Mouse (Mus musculus): ENCODE results near the gene Spred2. TPM values are rescaled to one million over a fixed set of nuclear protein-coding genes. Genes with fewer than 3 reads are reported as not detected.
A peak's percentile ranks its signal among the peaks of the same experiment; 100 is the strongest.

Gene Spred2
- total RNA-seq, 2 experiments from 2014 or later: 6.1 to 7.1 TPM

DNA sequence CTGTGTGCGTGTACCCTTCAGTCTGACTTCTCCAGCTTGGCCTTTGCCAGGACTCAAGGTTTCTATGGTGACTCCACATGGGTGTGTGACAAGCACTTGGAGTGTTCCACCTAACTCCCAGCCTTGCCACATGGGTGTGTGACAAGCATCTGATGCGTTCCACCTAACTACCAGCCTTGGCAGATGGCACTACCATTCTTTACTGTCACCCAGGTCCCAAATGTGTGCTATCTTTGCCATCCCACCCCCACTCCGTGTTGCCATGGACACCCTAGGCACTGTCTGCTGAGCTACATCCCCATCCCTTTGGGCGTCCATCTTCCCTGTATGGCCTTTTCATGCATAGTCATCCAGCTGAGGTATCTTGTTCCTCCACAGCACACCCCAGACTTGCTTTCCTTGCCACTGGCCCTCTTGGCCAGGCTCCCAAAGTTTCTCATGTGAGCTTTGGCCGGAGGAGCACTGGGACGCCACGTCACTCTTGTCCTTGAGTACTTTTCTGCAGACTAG is 23.5 kb downstream of the Spred2 start:
- intact Hi-C loops (cut with DNase I): no loop called here
- no peak for DNase-seq

DNA sequence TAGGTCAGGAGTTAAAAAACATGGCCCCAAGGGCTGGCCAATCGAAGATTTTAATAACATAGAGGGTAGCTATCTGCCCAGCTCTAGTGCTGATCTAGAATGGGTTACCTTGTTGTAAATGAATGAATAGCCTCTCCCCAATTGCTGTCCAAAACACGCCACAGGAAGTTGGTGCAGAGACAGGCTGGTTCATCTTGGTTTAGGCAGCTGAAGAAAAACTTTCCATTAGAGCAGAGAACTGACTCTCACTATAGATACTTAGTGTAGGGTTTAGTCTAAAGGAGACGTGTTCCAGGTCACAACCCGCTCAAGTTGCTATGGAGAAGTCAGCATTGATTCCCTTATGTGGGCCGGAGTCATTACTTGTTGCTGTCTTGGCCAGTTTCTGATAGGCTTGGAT is 25.6 kb downstream of the Spred2 start:
- intact Hi-C loops (cut with DNase I): no loop called here
- DNase-seq: no peak

DNA sequence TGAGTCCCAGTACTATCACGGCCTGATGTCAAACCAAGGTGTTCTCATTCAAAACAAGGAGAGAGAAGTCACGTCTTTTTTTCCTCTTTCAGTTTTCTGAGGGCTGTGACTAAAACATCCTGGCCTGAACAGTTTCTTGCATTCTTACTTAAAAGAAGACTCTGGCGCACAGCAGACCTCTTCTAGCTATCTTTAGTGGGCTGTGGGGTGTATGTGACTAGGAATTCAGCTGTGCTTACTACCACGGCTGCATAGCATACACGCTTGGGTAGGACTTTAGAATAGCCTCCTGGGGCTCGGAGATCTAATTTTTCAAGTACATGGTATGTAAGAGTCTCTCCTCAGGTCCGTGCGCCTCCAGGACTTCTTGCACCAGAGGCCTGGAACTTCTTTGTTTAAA is 26.0 kb downstream of the Spred2 start:
- no peak for DNase-seq

DNA sequence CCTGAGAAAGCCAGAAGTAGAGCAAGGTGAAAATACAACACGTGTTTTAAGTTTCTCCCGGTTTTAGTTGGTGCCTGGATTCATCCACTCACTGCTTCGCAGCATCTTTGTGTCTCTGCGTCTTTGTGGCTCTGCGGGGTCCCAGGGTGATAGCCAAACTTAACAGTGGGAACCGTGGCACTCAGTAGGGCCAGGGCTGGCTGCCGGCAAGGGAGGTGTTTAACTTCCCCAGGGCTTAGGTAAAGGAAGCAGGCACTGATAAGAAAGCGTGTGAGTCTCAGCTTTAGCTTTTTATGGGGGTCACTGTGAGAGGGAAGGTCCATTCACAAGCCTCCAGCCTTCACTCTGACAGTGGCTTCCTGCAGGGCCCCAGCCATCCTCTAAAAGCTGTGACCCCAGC is 28.8 kb downstream of the Spred2 start:
- intact Hi-C loops (cut with DNase I): no loop called here

More for the DNA sequence above, 26.0 kb downstream of the Spred2 start:
- intact Hi-C loops (cut with DNase I): no loop called here

DNA sequence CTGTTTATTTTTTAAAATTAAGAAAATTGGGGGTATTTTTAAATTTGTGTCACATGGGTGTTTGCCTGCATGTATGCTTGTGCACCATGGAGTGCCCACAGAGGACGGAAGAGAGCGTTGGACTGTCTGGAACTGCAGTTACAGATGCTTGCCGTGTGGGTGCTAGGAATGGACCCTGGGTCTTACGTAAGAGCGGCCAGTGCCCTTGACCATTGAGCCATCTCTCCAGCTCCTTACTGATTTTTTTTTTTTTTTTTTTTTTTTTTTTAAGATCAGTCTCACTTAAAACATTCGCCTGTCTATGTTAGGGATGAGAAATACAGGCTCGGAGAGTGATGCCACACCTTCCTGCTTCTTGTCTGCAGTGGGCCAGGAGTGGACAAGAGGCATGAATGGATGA is 29.7 kb downstream of the Spred2 start:
- DNase-seq: no peak
- intact Hi-C loops (cut with DNase I): no loop called here

More for the DNA sequence above, 28.8 kb downstream of the Spred2 start:
- DNase-seq: no peak

DNA sequence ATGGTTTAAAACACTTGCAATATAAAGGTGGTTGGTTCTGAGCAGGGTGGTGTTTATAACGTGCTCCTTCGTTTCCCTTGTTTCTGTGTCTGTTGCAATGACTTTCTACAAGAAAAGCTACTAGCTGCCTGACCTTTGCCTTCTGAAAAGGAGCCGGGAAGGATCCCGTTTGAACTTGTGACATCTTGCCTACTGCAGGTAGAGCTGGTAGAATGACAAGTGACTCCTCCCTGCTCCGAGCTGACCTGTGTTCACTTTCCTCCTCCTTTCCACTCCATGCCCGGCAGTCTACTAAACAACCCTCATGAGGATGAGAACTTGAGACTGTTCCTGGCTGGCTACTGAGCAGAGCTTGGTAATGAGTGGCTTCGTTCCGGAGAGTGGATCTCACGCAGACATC is 30.9 kb downstream of the Spred2 start:
- intact Hi-C loops (cut with DNase I): no loop called here

DNA sequence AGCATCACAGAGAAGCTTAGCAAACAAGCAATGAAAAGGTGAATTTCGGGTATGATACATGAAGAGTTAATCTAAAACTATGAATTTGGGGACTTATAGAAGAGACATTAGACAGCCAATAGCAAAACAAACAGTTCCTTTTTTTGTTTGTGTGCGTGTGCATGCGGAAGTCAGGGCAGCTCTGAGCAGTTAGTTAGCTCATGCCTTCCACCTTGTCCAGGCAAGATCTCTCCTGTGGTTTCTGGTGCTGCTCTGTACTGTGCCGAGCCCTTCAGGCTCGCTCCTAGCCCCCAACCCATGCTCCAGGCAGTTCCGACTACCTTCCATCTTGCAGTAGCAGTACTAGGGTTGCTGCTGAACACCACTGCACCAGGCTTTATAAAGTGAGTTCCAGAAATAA is 31.5 kb downstream of the Spred2 start:
- intact Hi-C loops (cut with DNase I): no loop called here
- no peak for DNase-seq

More for the DNA sequence above, 30.9 kb downstream of the Spred2 start:
- no peak for DNase-seq

DNA sequence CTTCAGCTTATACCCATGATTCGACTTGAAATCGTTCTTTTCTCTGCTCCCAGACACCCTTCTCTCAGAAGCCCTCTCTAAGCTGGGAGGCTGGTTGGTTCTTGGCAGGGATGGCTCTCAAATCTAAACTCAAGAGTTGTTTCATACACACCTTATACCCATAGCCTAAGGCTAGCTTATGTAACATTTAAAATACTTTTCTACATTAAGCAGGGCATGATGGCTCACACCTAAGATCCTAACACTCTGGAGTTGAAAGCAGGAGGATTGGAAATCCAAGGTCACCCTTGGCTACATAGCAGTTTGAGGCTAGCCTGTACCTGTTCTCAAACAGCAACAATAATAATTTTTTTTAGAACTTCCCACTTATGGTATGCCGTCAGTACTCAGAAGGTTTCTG is 34.8 kb downstream of the Spred2 start:
- intact Hi-C loops (cut with DNase I): no loop called here
- DNase-seq: no peak

DNA sequence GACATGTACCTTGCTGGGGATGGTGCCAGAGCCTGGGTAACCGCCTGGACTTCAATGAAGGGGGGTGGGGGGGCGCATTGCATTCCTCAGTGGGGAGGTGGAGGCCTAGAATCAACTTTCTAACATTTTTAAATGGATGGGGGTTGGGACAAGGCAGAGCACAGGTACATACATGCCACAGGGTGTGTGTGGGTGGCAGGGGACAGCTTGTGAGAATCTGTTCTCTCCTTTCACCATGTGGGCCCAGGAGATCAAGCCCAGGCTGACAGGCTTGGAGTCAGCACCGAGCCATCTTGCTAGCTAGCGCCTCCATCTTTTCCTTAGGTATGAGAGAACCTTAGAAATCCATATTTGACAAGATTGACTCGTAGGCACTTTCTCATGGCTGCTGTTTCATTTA is 35.7 kb downstream of the Spred2 start:
- intact Hi-C loops (cut with DNase I): loop anchor here (5.0 kb wide), 1 partner anchor 33 kb away; no protein-coding TSS in a partner anchor
- DNase-seq: no peak

DNA sequence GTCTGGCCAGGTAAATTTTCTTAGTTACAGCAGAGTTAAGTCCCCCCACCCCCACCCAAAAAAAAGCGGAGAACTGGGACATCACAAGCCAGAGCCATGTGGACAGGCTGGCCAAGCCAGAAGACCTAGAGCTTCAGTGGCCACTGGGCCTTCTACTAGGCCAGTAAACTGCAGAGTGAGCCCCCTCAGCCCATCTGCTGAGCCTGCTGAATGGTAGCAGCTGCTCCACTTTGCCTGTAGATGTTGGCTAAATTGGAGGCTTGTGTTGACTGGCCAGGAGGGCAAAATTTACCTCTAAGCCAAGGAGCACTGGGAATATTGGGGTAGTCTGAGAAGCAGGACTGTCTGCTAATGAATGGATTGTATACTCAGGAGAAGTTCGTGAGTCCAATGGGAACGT is 36.4 kb downstream of the Spred2 start:
- DNase-seq: no peak
- intact Hi-C loops (cut with DNase I): loop anchor here (5.0 kb wide), 1 partner anchor 33 kb away; no protein-coding TSS in a partner anchor

DNA sequence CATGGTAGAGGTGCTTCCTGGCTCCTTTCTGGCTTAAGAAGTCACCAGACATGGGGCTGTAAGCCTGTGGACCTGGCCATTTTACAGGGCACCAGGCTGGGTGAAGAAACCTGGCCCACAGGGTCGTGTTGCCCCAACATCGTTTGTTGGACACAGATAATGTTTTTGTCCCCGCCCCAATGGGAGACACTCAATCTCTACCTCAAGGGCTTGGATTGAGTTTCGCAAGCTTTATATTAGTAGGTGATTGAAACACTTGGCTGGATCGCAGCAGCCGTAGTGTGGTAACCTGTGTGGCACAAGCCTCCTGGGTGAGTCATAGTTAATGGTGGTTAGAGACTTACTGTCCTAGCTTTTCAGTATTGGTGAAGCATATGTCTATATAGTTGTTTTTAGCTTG is 36.9 kb downstream of the Spred2 start:
- intact Hi-C loops (cut with DNase I): loop anchor here (5.0 kb wide), 1 partner anchor 34 kb away; no protein-coding TSS in a partner anchor

DNA sequence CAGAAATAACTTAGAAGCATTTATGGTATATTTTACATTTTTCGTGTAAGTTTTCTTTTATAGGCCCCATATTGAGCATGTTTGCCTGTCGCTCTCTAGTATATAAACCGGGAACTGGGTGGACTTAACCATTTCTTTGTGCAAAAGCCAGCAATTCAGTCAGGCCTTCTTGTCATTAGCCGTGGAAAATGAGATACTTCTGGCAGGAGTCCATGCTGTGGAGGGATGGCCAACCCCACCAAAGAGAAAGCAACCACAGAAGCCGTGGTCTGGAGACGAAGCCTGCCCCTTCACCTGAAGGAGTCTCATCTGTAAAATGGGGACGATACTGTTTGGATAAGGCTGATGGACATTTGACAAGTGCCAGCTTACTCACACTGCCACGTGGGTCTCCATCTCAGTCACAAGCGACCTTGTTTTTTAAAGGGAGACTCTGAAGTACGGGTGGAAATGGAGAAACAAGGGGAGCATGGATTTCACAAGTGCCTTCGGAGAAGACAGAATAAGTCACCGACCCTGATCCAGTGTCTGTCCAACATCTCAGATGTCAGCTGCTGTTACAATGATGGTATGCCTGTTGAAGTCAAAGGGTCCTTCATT is 37.7 kb downstream of the Spred2 start:
- DNase-seq: no peak
- intact Hi-C loops (cut with DNase I): loop anchor here (5.0 kb wide), 1 partner anchor 35 kb away; no protein-coding TSS in a partner anchor

More for the DNA sequence above, 36.9 kb downstream of the Spred2 start:
- no peak for DNase-seq

DNA sequence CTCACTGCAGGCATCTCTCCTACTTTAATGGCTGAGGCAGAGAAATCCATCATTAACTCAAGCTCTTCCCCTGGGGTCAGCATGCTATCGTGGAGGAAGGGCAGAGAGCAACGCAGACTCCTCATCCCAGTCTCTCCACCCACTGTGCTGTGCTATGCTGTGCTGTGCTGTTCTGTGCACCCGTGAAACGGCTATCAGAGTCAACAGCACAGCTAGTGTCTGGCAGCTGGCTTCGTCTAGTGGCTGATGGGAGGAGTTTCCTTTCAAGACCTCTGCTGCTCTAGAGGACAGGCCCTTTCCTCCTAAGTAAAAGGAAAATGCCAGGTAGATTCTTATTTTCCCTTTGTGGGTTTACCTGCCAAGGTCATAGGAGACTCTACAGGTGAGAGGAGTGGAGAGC is 38.6 kb downstream of the Spred2 start:
- DNase-seq: no peak

DNA sequence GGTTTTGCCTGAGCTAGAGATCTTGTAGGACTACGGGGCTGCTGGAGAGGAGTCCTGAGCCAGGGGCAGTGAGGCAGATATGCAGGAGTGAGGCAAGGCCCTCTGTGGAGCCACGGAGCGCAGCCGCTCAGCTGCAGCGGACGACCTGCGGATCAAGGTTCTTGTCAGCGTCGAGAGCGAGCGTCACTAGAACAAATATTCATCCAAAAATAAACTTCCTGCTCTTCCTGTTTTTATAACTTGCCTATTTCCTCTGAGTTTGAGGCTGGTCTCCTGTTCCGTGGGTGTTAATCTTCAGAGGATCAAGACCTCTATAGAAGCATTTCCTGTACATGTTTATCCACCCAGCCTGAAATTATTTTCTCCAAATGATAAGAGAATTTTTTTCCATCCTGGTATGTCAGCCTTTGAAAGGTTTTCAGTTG is 39.6 kb downstream of the Spred2 start:
- intact Hi-C loops (cut with DNase I): loop anchor here (5.0 kb wide), 1 partner anchor 36 kb away; no protein-coding TSS in a partner anchor
- DNase-seq: no peak

More for the DNA sequence above, 38.6 kb downstream of the Spred2 start:
- intact Hi-C loops (cut with DNase I): loop anchor here (5.0 kb wide), 1 partner anchor 35 kb away; no protein-coding TSS in a partner anchor

DNA sequence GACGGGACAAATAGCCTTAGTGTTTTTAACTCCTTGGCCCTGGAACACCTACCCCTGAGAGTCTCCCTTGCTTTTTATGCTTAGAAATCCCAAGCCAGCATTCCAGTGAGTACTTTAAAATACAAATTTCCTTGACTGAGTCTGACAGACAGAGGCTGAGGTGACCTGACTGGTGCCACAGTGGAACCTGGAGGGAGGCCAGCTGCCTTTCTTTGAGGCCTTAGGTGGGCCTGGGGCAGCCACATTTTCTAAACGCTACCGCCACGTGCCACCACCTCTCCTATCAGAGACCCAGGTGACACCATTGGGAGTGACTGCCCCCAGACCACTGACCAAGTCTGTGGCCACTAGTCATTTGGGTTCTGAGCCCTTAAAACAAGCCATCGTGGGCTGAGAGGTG is 40.2 kb downstream of the Spred2 start:
- no peak for DNase-seq
- intact Hi-C loops (cut with DNase I): loop anchor here (5.0 kb wide), 1 partner anchor 37 kb away; no protein-coding TSS in a partner anchor

DNA sequence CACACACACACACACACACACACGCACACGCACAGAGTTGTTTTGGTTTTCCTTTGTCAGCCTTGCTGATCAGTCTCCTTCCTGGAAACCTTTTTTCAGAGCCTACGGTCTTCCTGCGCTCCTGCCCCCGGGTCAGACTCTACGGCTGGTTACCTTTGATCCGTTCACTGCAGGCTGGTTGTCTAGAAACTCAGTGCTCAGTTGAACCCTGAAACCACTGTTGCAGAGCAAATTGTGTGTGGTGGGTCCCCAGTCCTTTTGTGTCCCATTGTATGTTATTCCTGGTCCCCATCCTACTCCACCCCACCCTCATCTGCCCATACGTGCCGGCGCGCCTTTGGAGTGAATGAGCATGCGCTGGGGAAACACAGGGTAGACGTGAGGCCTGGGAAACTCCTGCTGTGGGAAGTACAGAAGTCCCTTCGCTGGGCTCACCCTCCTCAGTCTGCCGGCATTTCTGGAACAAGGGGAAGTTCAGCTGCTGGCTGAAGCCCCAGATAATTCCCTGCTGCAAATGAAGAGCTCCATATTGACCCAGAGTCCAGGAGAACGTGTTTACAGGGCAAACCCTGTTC is 40.9 kb downstream of the Spred2 start:
- peak in 1 of 2 experiments; percentile 22 for DNase-seq
- intact Hi-C loops (cut with DNase I): no loop called here

DNA sequence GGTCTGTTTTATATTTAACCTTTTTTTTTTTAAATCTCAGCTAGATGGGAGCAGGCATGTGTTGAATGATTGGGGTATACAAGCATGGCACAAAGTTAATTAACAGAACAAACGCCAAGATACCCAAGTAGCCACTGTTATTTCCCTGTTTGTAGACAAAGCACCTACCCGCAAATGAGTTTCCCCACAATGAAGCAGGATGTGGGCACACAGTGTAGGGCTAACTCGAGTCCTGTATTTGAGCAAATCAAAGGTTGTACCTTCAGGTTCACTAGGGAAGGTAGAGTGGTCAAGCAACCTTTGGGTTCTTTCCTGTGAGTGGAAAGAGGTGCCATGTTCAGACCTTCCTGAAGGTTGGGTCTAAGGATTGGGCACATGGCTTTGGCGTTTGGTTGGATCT is 41.5 kb downstream of the Spred2 start:
- DNase-seq: no peak
- intact Hi-C loops (cut with DNase I): no loop called here

DNA sequence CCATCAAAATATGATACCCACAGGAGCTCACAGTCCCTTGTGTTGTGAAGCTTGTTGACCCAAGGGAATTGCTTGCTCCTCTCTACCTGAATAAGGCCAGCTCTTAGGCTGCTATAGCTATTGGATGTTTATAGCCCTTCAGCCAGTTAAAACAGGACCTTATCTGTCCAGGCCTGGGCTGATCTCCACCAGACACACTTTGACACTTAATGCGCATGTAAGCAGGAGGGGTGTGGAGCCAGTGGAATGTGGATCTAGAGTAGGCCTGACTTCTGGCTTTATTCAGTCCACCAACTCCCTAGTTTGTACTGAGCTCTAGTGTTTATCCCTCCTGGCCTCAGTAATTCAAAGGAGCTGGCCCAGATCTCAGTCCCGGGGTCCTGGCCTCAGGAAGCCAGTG is 42.1 kb downstream of the Spred2 start:
- no peak for DNase-seq
- intact Hi-C loops (cut with DNase I): no loop called here

DNA sequence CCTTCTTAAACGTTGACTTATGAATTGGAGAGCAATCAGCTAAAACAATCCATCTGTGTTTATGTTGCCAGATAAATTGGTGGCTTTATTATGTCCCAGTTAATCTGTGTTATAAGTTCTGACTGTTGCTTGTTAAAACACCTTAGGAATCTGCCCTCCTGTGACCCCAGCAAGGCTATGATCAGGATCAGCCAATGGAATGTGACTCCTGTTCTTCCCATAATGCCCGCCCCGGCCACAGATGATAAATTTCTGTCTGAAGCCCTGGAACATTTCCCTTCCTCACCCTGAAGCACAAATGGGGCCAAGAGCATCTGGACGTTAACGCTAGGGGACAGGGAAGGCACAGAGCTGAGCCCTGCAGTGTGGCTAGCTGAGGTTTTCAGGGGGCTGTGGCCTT is 45.4 kb downstream of the Spred2 start:
- no peak for DNase-seq
- intact Hi-C loops (cut with DNase I): no loop called here

DNA sequence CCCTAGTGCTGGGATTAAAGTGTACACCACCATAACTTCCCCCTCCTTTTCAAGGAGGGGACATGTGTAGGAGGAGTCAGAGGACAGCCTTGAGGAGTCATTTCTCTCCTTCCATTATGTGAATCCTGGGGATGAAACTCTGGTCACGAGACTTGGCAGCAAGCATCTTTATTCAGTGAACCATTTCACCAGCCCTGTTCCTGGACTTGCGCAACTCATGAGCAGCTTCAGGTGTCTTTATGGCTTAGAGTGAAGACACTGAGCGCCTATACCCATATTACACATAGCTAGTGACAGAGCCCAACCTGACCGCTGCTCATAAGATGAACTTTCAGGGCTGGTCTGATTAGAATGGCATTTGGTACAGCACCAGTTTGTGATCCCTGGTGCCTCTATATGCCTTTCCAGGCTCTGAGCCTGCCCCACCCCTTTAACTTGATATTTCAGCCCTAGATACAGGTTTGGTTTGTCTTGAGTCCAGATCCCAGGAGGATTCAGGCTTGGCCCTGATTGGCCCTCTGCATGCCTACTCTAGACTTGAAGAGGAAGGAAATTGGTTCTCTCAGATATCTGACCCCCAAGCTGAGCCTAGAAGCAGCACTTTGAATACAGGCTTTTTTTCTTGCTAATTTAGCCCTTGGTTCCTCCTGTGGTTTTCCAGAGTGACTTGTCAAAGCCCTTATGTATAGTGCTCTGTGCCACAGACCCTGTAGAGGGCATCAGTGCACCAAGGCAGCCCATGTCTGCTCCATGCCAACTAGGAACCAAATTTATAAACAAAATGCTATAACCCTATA is 48.0 kb downstream of the Spred2 start:
- intact Hi-C loops (cut with DNase I): no loop called here

More for the DNA sequence above, 48.0 kb downstream of the Spred2 start:
- DNase-seq: no peak

Data from gastrocnemius, postnatal 36 days (tissue).